Mouse (Mus musculus) megakaryocyte, adult 5-6 weeks (primary cell): ENCODE data around the gene Ndufb4. TPM values are rescaled to one million over a fixed set of nuclear protein-coding genes. Genes with fewer than 3 reads are reported as not detected.
"Not testable (repeated sequence)": the region's sequence is repeated elsewhere in the genome, so short reads cannot be mapped to it uniquely, and the experiment has no call there.

Experiments
- ATAC-seq: 2 replicates; pipeline ENCODE4 v1.8.0; 2016; ENCODE audit warnings: mild to moderate bottlenecking, inconsistent platforms; ENCODE audit not compliant: poor library complexity, severe bottlenecking
- total RNA-seq, 2 experiments: library from RNA; stranded (forward) in 1 of 2; stranded (reverse) in 1 of 2; fragments of 153-499, 151-499 nt in 1 of 2; fragments of 221-1000, 200-1000 nt in 1 of 2; gene quantifications; 2 replicates each; pipeline versions ENCODE4 v1.2.3 to v1.2.4; 2015 to 2017

Gene Ndufb4
- total RNA-seq (2015) (35.2 and 58.3 TPM in 2 replicates), total RNA-seq (2017) (11.5 TPM in 2 replicates)

DNA sequence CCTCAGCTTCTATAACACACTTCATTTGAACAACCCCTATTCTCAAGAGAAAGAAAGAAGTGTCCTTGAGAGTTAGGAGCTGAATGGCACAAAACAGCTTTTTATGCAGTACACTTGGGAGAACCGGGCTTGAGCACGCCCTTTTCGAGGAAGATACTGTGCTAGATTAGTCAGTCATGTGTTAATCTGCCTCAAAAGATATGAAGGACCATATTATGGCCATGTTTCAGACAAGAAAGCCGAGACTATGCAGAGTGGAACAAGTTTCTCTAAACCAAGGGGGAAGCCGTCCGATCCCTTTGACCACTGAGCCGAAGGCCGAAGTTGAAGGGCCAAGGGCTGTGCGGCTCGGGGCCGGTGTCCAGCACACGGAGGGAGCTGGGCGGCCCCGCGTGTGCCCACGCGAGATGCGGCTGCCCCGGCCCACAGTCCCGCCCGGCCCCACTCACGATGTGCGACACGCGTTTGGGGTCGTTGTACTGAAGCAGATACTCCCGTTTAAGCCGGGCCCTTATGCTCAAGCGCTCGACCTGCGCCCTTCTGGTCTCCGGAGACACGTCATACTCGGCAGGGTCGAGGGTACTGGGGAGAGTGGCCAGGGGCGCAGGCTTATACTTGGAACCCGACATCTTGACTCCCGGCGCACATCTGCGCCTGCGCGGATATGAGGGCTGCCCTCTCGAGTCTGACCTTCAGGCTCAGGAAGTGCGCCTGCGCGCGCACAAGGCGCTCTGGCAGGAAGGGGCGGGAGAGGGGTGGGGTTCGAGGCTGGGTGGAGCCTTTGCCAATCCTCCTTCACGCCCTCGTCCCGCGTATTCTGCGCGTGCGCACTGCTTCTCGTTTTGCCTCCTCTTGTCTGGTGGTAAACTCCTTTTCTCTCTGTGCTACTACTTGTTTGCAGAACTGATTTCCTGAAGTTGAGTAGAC lies at the start of gene Ndufb4:
Gene Ndufb4, minus strand, starts transcription at position 723 of the 927 bp plus-strand sequence.
- ATAC-seq = peak; percentile 98

DNA sequence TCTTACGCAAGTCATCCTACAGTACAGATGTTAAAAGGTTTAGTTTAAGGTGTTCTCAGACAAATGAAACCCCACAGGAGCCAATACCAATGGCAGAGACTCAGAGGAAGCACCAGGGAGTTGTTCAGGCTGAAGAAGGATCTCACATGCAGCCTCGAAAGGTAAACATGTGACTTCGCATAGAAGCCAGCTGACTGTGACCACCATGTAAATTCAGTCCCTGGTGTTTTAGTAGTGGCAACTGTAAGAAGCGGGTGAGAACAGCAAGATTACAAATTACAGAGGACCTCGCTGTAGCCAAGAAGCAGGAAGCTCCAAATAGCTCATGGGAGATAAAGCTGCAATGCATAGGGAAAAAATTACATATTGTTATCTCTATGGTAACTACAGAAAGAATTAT lies 49.6 kb upstream of the Ndufb4 start:
- ATAC-seq = no peak

- not testable (repeated sequence) for ATAC-seq
Observed at GRCm38 (mm10) chr16:37700071-37700470, 45.8 kb upstream of the Ndufb4 start.

DNA sequence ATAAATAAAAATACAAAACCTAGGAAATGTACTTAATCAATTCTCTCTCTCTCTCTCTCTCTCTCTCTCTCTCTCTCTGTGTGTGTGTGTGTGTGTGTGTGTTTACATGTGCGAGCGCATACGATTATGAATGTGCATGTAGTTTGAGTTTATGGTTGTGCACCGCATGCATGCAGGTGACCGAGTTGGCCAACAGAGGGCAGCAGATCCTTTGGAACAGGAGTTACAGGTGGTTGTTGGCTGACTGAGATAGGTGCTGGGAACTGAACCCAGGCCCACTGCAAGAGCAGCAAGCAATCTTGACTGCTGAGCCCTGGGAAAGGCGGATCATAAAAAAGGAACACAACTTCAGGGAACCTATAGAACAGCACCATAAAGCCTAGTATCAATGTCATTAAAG lies 44.5 kb upstream of the Ndufb4 start:
- no peak for ATAC-seq

DNA sequence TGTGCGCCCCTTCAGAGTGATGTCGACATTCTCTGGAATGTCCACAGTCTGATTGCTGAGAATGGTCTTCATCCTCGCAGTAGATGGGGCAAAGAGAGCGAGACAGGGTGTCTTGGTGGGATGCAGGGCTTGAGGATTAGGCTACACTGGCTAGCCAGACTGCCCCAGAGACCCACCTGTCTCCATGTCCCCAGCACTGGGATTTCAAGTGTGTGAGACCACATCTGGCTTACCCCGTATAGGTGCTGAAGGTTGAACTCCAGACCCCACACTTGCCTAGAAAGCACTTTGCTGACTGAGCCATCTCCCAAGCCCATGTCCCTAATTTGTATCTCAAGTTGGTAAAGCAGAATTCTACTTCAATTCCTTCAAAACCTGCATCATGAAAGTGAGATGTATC lies 43.0 kb upstream of the Ndufb4 start:
- ATAC-seq = no peak

DNA sequence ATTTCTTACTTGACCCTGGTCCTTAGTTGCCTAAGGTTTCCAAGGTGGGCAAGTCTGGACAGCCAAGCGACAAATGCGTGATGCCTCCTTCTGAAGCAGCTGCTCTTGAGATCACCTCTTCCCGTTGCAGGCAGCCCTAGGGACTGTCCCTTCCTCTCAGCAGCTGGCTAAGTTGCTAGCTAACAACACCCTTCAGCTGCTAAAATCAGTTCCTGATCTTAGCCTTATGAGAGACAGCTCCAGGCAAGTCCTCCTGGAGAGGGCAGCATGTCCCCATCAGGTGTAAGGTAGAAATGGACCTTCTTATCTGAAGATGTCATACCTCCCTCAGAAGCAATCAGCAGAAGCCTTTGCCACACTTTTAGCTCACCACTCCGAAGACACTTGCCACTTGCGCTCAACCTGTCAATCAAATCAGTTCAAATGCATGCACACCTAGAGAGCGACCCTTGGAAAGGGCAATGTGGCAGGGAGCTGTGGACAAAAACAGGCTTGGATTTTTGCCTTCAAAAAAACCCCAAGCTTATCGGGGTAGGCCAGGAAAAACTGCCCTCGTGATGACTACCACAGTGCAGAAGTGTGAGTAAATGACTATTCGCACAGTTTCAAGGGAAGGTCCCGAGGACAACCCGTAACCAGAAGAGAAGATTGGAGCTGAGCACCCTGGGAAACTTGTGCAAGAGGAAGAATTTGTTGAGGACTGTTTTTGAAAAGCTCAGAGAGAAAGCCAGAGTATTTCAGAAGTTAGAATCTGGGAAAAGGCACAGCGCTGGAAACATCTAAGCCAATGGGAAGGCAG lies 36.9 kb upstream of the Ndufb4 start:
- no peak for ATAC-seq

- no peak for ATAC-seq
Observed at GRCm38 (mm10) chr16:37690465-37690864, 36.2 kb upstream of the Ndufb4 start.

- ATAC-seq = no peak
Observed at GRCm38 (mm10) chr16:37689934-37690333, 35.7 kb upstream of the Ndufb4 start.

DNA sequence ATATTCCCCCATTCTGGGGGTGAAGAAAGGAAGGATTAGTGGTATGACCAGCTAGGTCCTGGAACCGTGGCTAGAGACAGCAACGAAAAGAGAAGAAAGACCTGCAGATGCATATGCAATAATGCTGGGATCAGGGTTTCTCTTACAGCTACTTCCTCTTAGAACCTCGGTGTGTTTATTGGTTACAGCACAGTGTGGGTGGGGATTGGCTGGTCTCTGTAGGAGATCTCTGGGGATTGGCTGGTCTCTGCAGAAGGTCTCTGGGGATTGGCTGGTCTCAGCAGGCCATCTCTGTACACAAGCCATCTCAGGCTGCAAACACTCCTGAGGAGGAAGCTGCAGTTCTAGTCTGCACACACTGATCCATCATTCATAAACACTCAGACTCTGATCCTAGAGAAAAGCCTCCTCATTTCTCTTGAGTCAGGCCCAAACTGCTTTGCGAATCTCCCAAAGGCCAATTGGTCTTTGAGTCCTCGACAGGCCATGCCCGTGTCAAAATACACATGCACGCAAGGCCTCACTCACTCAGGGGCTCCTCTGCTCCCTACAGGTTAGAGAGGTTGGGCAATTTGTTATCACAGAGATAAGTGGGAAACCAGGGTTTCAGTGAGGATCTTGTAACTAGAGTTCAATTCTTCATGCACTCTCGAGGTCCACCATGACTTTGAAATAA lies 35.1 kb upstream of the Ndufb4 start:
- ATAC-seq = peak; percentile 89

DNA sequence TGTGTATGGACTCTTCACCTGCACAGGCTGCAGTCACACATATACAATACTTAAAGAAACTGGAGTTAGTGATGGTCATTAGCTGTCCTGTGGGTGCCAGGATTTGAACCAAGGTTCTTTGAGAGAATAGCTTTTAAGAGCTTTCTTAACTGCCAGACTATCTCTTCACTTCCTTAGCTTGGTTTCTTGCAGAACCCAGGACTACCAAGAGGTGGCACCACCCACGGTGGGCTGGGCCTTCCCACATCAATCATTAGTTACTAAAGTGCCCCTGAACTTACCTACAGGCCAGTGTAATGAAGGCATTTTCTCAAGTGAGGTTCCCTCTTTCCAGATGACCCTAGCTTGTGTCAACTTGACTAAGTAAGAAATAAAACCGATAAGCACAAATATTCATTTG lies 33.9 kb upstream of the Ndufb4 start:
- no peak for ATAC-seq

- no peak for ATAC-seq
Observed at GRCm38 (mm10) chr16:37687301-37687980, 33.2 kb upstream of the Ndufb4 start.

DNA sequence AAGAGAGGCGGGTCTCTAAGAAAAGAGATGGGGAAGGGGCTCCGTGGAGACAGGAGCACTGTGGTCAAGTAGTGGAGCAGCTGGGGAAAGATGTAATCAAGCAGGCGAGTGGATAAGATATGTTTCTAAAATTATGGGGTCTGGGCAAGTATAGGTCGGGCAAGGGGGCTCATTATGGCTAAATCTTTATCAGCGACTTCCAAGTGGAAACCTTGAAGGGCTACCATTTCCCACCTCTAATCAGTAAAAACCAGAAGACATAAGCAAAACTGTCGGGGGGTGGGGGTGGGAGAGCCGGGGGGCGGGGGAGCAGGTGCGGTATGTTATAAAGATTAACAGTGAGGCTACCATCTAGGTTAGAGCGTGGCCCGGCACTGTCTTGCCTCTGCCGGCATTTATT lies 32.6 kb upstream of the Ndufb4 start:
- no peak for ATAC-seq

GRCm38 (mm10) chr16:37685946-37686600 lies 31.8 kb upstream of the Ndufb4 start:
- ATAC-seq = no peak

GRCm38 (mm10) chr16:37684634-37685441 lies 30.6 kb upstream of the Ndufb4 start:
- ATAC-seq = peak; percentile 81

DNA sequence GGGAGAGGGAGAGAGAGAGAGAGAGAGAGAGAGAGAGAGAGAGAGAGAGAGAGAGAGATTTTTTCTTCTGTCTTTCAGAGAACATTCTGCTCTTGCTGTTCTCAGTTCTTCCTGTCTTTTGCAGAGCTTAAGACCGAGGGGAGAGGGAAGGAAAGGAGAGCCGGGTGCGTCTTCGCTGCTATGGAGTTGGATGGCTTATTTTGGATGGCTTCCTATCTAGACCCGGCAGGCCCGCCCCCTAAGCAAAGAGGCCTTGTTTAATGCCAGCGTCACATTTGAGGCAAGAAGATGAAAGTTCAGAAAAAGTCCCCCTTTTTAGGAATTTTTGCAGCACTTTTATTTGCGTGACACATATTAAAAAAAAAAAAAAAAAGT lies 30.0 kb upstream of the Ndufb4 start:
- ATAC-seq = no peak

GRCm38 (mm10) chr16:37683154-37684130 lies 29.2 kb upstream of the Ndufb4 start:
- ATAC-seq = no peak

GRCm38 (mm10) chr16:37682309-37682975 lies 28.2 kb upstream of the Ndufb4 start:
- ATAC-seq = peak; percentile 62

DNA sequence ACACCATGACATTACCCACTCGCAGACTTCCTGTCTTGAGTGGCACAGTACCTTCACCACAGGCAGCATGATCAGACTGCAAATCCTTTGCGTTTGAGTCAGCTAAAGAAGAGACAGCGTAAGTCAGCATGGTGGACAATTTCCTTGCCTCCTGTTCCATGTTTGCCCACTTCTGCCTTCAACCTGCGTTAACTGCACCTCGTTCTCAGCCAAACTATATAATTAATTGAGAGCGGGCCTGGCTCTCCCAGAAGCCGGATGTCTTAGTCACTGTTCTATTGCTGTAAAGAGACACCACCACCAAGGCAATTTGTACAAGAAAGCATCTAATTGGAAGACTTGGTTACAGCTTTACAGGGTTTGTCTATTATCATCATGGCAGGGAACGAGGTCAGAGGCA lies 26.6 kb upstream of the Ndufb4 start:
- no peak for ATAC-seq
